In the genomic region with DNA sequence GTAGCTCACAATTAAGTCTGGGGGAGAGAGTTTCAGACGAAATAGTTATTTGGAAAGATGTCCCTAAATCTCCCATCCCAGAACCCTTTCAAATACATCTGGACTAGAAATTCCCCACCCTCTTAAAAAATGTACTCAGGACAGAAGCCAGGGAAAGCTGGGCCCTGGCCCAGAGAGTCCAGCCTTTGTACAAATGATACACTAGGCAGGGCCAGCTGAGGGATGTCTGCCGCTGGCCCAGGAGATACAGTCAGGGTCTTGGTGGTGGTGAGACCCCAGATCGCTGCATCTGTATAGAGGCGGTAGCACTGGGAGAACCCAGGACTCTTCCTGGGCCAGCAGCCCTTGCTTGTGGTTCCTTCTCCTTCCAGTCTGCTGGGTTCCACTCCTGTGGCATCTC, we compare ENCODE assay signal across 11 mouse cellular contexts. TPM values are rescaled to one million over a fixed set of nuclear protein-coding genes. Genes with fewer than 3 reads are reported as not detected.
A peak's percentile ranks its signal among the peaks of the same experiment; 100 is the strongest.
DNase-seq lines count a peak whose midpoint lies in the region; ATAC-seq lines count a peak whose summit lies in the region.
"Had no signal": no experiment of that assay in that cellular context is flagged by ENCODE, and none has a peak within 500 bp of the region (broad histone marks: within the 10 kb centered on the region; RNA-seq: fewer than 3 reads in every experiment).

No protein-coding gene starts in this region.

- DNase-seq in kidney, adult 9 months = no peak
- peak; percentile 54 to 66 for DNase-seq in gastrocnemius, adult 8-10 months (ENCODE audit: low spot score in 2 of 2)
- DNase-seq in lung, postnatal 36 days = peak; percentile 64
- DNase-seq in adrenal gland, postnatal 14 days = no peak
- no peak for DNase-seq in ovary, adult 18-20 months (ENCODE audit: low spot score)

- H3K4me2 ChIP-seq in kidney, embryonic 15.5 days = no peak overlapping the region
- no peak overlapping the region for H3K4me2 ChIP-seq in intestine, embryonic 15.5 days (replicated peaks)
- H3K4me2 ChIP-seq in forebrain, embryonic 12.5 days = no peak overlapping the region
- H3K4me2 ChIP-seq: hindbrain, embryonic 15.5 days; neural tube, embryonic 15.5 days had no signal

- no peaks in the 10 kb centered on the region for H3K27me3 ChIP-seq in kidney, embryonic 15.5 days
- H3K27me3 ChIP-seq in intestine, embryonic 15.5 days (replicated peaks) = no peaks in the 10 kb centered on the region
- no peaks in the 10 kb centered on the region for H3K27me3 ChIP-seq in forebrain, embryonic 12.5 days
- H3K27me3 ChIP-seq: hindbrain, embryonic 15.5 days; neural tube, embryonic 15.5 days had no signal

- peaks cover 11% of the 10 kb centered on the region; the same call in 1 of the 2 replicates for H3K4me1 ChIP-seq in kidney, embryonic 15.5 days
- peaks cover 7% of the 10 kb centered on the region; the same call in 1 of the 2 replicates for H3K4me1 ChIP-seq in intestine, embryonic 15.5 days (replicated peaks)
- H3K4me1 ChIP-seq in forebrain, embryonic 12.5 days = no peaks in the 10 kb centered on the region
- H3K4me1 ChIP-seq: hindbrain, embryonic 15.5 days; midbrain, embryonic 10.5 days; neural tube, embryonic 15.5 days had no signal

- WGBS in kidney, embryonic 15.5 days = 72% methylated on average over 4 of the region's 4 CpGs
- WGBS in intestine, embryonic 15.5 days = 51% methylated on average over 4 of the region's 4 CpGs
- WGBS in forebrain, embryonic 12.5 days = 85% methylated on average over 4 of the region's 4 CpGs

- H3K9ac ChIP-seq in kidney, embryonic 15.5 days = no peak overlapping the region
- H3K9ac ChIP-seq in intestine, embryonic 15.5 days = no peak overlapping the region
- H3K9ac ChIP-seq in forebrain, embryonic 12.5 days = no peak overlapping the region
- H3K9ac ChIP-seq: hindbrain, embryonic 15.5 days; neural tube, embryonic 15.5 days had no signal

- H3K9me3 ChIP-seq in kidney, embryonic 15.5 days (replicated peaks) = no peaks in the 10 kb centered on the region
- no peaks in the 10 kb centered on the region for H3K9me3 ChIP-seq in intestine, embryonic 15.5 days
- no peaks in the 10 kb centered on the region for H3K9me3 ChIP-seq in forebrain, embryonic 12.5 days
- H3K9me3 ChIP-seq: hindbrain, embryonic 15.5 days; midbrain, embryonic 10.5 days; neural tube, embryonic 15.5 days had no signal

- no peak overlapping the region for H3K4me3 ChIP-seq in kidney, embryonic 15.5 days (replicated peaks)
- H3K4me3 ChIP-seq in intestine, embryonic 15.5 days (replicated peaks) = no peak overlapping the region
- no peak overlapping the region for H3K4me3 ChIP-seq in forebrain, embryonic 12.5 days (replicated peaks)
- H3K4me3 ChIP-seq: hindbrain, embryonic 15.5 days; midbrain, embryonic 10.5 days; neural tube, embryonic 15.5 days had no signal

- no peaks in the 10 kb centered on the region for H3K36me3 ChIP-seq in kidney, embryonic 15.5 days
- H3K36me3 ChIP-seq in intestine, embryonic 15.5 days = no peaks in the 10 kb centered on the region
- no peaks in the 10 kb centered on the region for H3K36me3 ChIP-seq in forebrain, embryonic 12.5 days (replicated peaks)
- H3K36me3 ChIP-seq: hindbrain, embryonic 15.5 days; midbrain, embryonic 10.5 days; neural tube, embryonic 15.5 days had no signal

- ATAC-seq in kidney, embryonic 15.5 days (replicated peaks; ENCODE audit: low FRiP score) = no peak
- peak; percentile 27; the same call in 1 of the 2 replicates for ATAC-seq in intestine, embryonic 15.5 days
- ATAC-seq in forebrain, embryonic 12.5 days (ENCODE audit: low FRiP score) = no peak

- H3K27ac ChIP-seq in kidney, embryonic 15.5 days = peak overlapping the region; percentile 79
- H3K27ac ChIP-seq in intestine, embryonic 15.5 days = peak overlapping the region; percentile 93
- H3K27ac ChIP-seq in forebrain, embryonic 12.5 days = no peak overlapping the region
- H3K27ac ChIP-seq: hindbrain, embryonic 15.5 days; midbrain, embryonic 10.5 days; neural tube, embryonic 15.5 days had no signal

RNA-seq across cellular contexts. Expression of a gene that starts 20.6 kb away (rescaled TPM):
- 61.9 and 88.8 TPM in 2 replicates for polyA plus RNA-seq in kidney, embryonic 15.5 days (2015; fragmentation: Nextera tagmentation; extraction: Ambion mirVana)
- total RNA-seq in gastrocnemius, adult 8-10 months (2022) = 10 to 100 TPM; 15.1 to 28.1 (median 17.1) TPM
- polyA plus RNA-seq in intestine, embryonic 15.5 days (2015; fragmentation: Nextera tagmentation; extraction: Ambion mirVana) = 274 and 282 TPM in 2 replicates
- 89.0 and 97.1 TPM in 2 replicates for total RNA-seq in adrenal gland, postnatal 14 days (2021)
- 14.8 and 18.7 TPM in 2 replicates for polyA plus RNA-seq in forebrain, embryonic 12.5 days (2016; fragmentation: Nextera tagmentation; extraction: Ambion mirVana)

Comparison
In these comparisons a context has a peak if more than half of its experiments do, and no peak if none do; other contexts are left out.
1. DNase-seq: peak in gastrocnemius, adult 8-10 months (2 of 2) and lung, postnatal 36 days (single experiment); none in kidney, adult 9 months (single experiment), adrenal gland, postnatal 14 days (single experiment) and ovary, adult 18-20 months (single experiment).